Mouse (Mus musculus) kidney, embryonic 15.5 days (tissue): ENCODE measurements around the gene Cx3cl1. TPM values are rescaled to one million over a fixed set of nuclear protein-coding genes. Genes with fewer than 3 reads are reported as not detected.
A peak's percentile ranks its signal among the peaks of the same experiment; 100 is the strongest.

ENCODE experiments used
- ATAC-seq: fragments of 200-750 bp; cut with Nextera tagmentation; replicated peaks from 2 replicates; pipeline ENCODE4 v1.8.0; 2017; ENCODE audit warnings: moderate TSS enrichment; ENCODE audit not compliant: low FRiP score
- H3K27ac ChIP-seq: fragments of 300-500 bp; sonication (generic); 2 replicates; pipeline ENCODE4 v1.5.1; 2015; ENCODE audit warnings: mild to moderate bottlenecking, inconsistent platforms
- H3K27me3 ChIP-seq: fragments of 300-500 bp; sonication (generic); 2 replicates; pipeline ENCODE4 v1.6.1; 2015; ENCODE audit warnings: inconsistent platforms
- H3K36me3 ChIP-seq: fragments of 300-500 bp; sonication (generic); 2 replicates; pipeline ENCODE4 v1.6.1; 2015; ENCODE audit warnings: inconsistent platforms
- H3K4me1 ChIP-seq: fragments of 300-500 bp; sonication (generic); 2 replicates; pipeline ENCODE4 v1.6.1; 2015; ENCODE audit warnings: inconsistent platforms
- H3K4me2 ChIP-seq: fragments of 300-500 bp; sonication (generic); 2 replicates; pipeline ENCODE4 v1.6.1; 2015; ENCODE audit warnings: moderate library complexity, mild to moderate bottlenecking, inconsistent platforms
- H3K4me3 ChIP-seq: fragments of 300-500 bp; sonication (generic); replicated peaks from 2 replicates; pipeline ENCODE4 v1.5.1; 2015; ENCODE audit warnings: mild to moderate bottlenecking, inconsistent platforms
- H3K9ac ChIP-seq: fragments of 300-500 bp; sonication (generic); 2 replicates; pipeline ENCODE4 v1.6.1; 2015; ENCODE audit warnings: mild to moderate bottlenecking, inconsistent platforms
- H3K9me3 ChIP-seq: fragments of 300-500 bp; sonication (generic); replicated peaks from 2 replicates; pipeline ENCODE4 v1.6.1; 2016; ENCODE audit warnings: inconsistent platforms
- WGBS: fragments of 180-500 bp; shearing (Covaris S2); methylation state at CpG from one replicate; pipeline ENCODE4 v1.1.7; 2015; ENCODE audit warnings: mixed read lengths; 5-methylcytosine and 5-hydroxymethylcytosine counted together
- polyA plus RNA-seq: library from polyadenylated mRNA; unstranded; fragments of >200 nt; fragmentation: Nextera tagmentation; extraction: Ambion mirVana; gene quantifications from 2 replicates; pipeline ENCODE4 v1.2.1, GENCODE M21; 2015

The Cx3cl1 gene
- polyA plus RNA-seq, 1 experiment from 2014 or later = 9.6 TPM

GRCm38 (mm10) chr8:94776346-94776745 lies 4.5 kb downstream of the Cx3cl1 start:
- no peak for ATAC-seq
- Histone ChIP-seq H3K27me3 (peaks cover 38% of the 10 kb centered on the region), H3K9me3 (no peaks in the 10 kb centered on the region), H3K4me1 (peaks cover 47% of the 10 kb centered on the region), H3K27ac (no peak overlapping the region), H3K9ac (no peak overlapping the region), H3K36me3 (no peaks in the 10 kb centered on the region), H3K4me2 (no peak overlapping the region), H3K4me3 (no peak overlapping the region)
- 85% methylated on average over 2 of the region's 2 CpGs for WGBS

- Histone ChIP-seq H3K4me1 (peaks cover 39% of the 10 kb centered on the region), H3K36me3 (no peaks in the 10 kb centered on the region), H3K4me3 (no peak overlapping the region), H3K27ac (peak overlapping the region; percentile 82), H3K9me3 (no peaks in the 10 kb centered on the region), H3K27me3 (peaks cover 21% of the 10 kb centered on the region), H3K4me2 (0 out of 2 replicates have a peak overlapping the region, but pooled peaks have one; percentile 19), H3K9ac (no peak overlapping the region)
- 66% methylated on average over 10 of the region's 10 CpGs for WGBS
- ATAC-seq = no peak
Observed at GRCm38 (mm10) chr8:94778036-94778435, 6.2 kb downstream of the Cx3cl1 start.

GRCm38 (mm10) chr8:94778473-94778872 lies 6.7 kb downstream of the Cx3cl1 start:
- peaks cover 38% of the 10 kb centered on the region for H3K4me1 ChIP-seq
- H3K27ac ChIP-seq = peak overlapping the region; percentile 82
- H3K36me3 ChIP-seq = no peaks in the 10 kb centered on the region
- no peak overlapping the region for H3K9ac ChIP-seq
- no peaks in the 10 kb centered on the region for H3K9me3 ChIP-seq
- H3K27me3 ChIP-seq = peaks cover 16% of the 10 kb centered on the region
- H3K4me3 ChIP-seq = no peak overlapping the region
- 24% methylated on average over 5 of the region's 5 CpGs for WGBS
- H3K4me2 ChIP-seq = 0 out of 2 replicates have a peak overlapping the region, but pooled peaks have one; percentile 19
- ATAC-seq = peak; percentile 59; the same call in 1 of the 2 replicates

GRCm38 (mm10) chr8:94778895-94779533 lies 7.2 kb downstream of the Cx3cl1 start:
- peak overlapping the region; percentile 82 for H3K27ac ChIP-seq
- ATAC-seq = no peak; the same call in 1 of the 2 replicates
- peaks cover 11% of the 10 kb centered on the region for H3K27me3 ChIP-seq
- WGBS = 65% methylated on average over 10 of the region's 10 CpGs
- no peak overlapping the region for H3K9ac ChIP-seq
- no peak overlapping the region for H3K4me3 ChIP-seq
- no peak overlapping the region for H3K4me2 ChIP-seq
- H3K9me3 ChIP-seq = no peaks in the 10 kb centered on the region
- H3K4me1 ChIP-seq = peaks cover 32% of the 10 kb centered on the region
- no peaks in the 10 kb centered on the region for H3K36me3 ChIP-seq

GRCm38 (mm10) chr8:94779534-94780294 lies 7.9 kb downstream of the Cx3cl1 start:
- no peaks in the 10 kb centered on the region for H3K9me3 ChIP-seq

GRCm38 (mm10) chr8:94780491-94781154 lies 8.8 kb downstream of the Cx3cl1 start:
- no peak overlapping the region for H3K4me3 ChIP-seq
- no peak overlapping the region for H3K9ac ChIP-seq
- no peak for ATAC-seq
- H3K27ac ChIP-seq = no peak overlapping the region
- H3K27me3 ChIP-seq = no peaks in the 10 kb centered on the region
- no peaks in the 10 kb centered on the region for H3K36me3 ChIP-seq
- H3K4me1 ChIP-seq = peaks cover 31% of the 10 kb centered on the region
- no peak overlapping the region for H3K4me2 ChIP-seq
- H3K9me3 ChIP-seq = no peaks in the 10 kb centered on the region
- 85% methylated on average over 21 of the region's 21 CpGs for WGBS

More at GRCm38 (mm10) chr8:94779534-94780294, 7.9 kb downstream of the Cx3cl1 start:
- Histone ChIP-seq H3K36me3 (no peaks in the 10 kb centered on the region), H3K4me3 (no peak overlapping the region), H3K4me1 (peaks cover 31% of the 10 kb centered on the region), H3K9ac (no peak overlapping the region), H3K27ac (peak overlapping the region; percentile 82; the same call in 1 of the 2 replicates), H3K4me2 (no peak overlapping the region), H3K27me3 (peaks cover 4% of the 10 kb centered on the region)
- ATAC-seq = no peak
- WGBS = 89% methylated on average over 16 of the region's 16 CpGs

- 62% methylated on average over 7 of the region's 7 CpGs for WGBS
- Histone ChIP-seq H3K4me2 (peak overlapping the region; percentile 35), H3K27ac (peak overlapping the region; percentile 49; the same call in 1 of the 2 replicates), H3K36me3 (no peaks in the 10 kb centered on the region), H3K9me3 (no peaks in the 10 kb centered on the region), H3K27me3 (no peaks in the 10 kb centered on the region), H3K4me1 (peaks cover 31% of the 10 kb centered on the region), H3K9ac (no peak overlapping the region), H3K4me3 (no peak overlapping the region)
- ATAC-seq = peak; percentile 7; the same call in 1 of the 2 replicates
Observed at GRCm38 (mm10) chr8:94781155-94781837, 9.5 kb downstream of the Cx3cl1 start.

GRCm38 (mm10) chr8:94781838-94782235 lies 10.0 kb downstream of the Cx3cl1 start:
- H3K36me3 ChIP-seq = no peaks in the 10 kb centered on the region
- H3K4me2 ChIP-seq = peak overlapping the region; percentile 35
- WGBS = 8% methylated on average over 11 of the region's 11 CpGs
- H3K9ac ChIP-seq = no peak overlapping the region
- H3K4me3 ChIP-seq = no peak overlapping the region
- no peaks in the 10 kb centered on the region for H3K27me3 ChIP-seq
- peaks cover 31% of the 10 kb centered on the region for H3K4me1 ChIP-seq
- H3K27ac ChIP-seq = peak overlapping the region; percentile 49
- ATAC-seq = peak; percentile 89
- no peaks in the 10 kb centered on the region for H3K9me3 ChIP-seq

GRCm38 (mm10) chr8:94783890-94784289 lies 12.1 kb downstream of the Cx3cl1 start:
- H3K36me3 ChIP-seq = no peaks in the 10 kb centered on the region
- WGBS = 65% methylated on average over 4 of the region's 4 CpGs
- H3K27ac ChIP-seq = no peak overlapping the region
- no peak for ATAC-seq
- H3K9ac ChIP-seq = no peak overlapping the region
- H3K27me3 ChIP-seq = no peaks in the 10 kb centered on the region
- no peak overlapping the region for H3K4me2 ChIP-seq
- no peak overlapping the region for H3K4me3 ChIP-seq
- peaks cover 29% of the 10 kb centered on the region for H3K4me1 ChIP-seq
- H3K9me3 ChIP-seq = no peaks in the 10 kb centered on the region

- no peaks in the 10 kb centered on the region for H3K9me3 ChIP-seq
- H3K27me3 ChIP-seq = no peaks in the 10 kb centered on the region
- 62% methylated on average over 12 of the region's 12 CpGs for WGBS
- H3K4me3 ChIP-seq = no peak overlapping the region
- H3K4me1 ChIP-seq = peaks cover 22% of the 10 kb centered on the region
- no peak overlapping the region for H3K4me2 ChIP-seq
- H3K36me3 ChIP-seq = no peaks in the 10 kb centered on the region
- H3K27ac ChIP-seq = peak overlapping the region; percentile 28; the same call in 1 of the 2 replicates
- no peak overlapping the region for H3K9ac ChIP-seq
- ATAC-seq = no peak
Observed at GRCm38 (mm10) chr8:94785247-94785985, 13.6 kb downstream of the Cx3cl1 start.

- Histone ChIP-seq H3K27ac (no peak overlapping the region), H3K36me3 (no peaks in the 10 kb centered on the region), H3K9me3 (no peaks in the 10 kb centered on the region), H3K4me2 (no peak overlapping the region), H3K4me1 (peaks cover 18% of the 10 kb centered on the region), H3K4me3 (no peak overlapping the region), H3K27me3 (no peaks in the 10 kb centered on the region), H3K9ac (no peak overlapping the region)
- ATAC-seq = no peak
- 69% methylated on average over 6 of the region's 6 CpGs for WGBS
Observed at GRCm38 (mm10) chr8:94785995-94786595, 14.3 kb downstream of the Cx3cl1 start.
